Comparison of ENCODE assay signal across 11 mouse cellular contexts in the genomic region with DNA sequence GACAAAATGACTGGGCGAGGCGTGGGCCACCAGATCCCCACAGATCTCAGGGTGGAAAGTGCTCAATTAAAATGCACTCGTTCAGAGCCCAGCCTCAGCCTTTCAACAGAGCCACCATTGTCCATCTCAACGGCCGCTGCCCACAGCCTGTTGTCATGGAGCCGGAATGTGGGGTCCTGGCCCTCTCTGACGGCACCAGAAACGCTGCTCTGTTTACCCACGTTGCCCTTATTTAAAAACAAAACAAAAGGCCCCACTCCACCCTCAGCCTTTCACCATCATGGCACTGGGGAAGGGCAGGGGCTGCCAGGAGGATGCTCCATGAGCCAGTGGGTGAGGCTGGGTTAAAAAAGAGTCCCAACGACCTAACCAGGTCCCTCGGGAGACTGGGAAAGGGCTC. TPM values are rescaled to one million over a fixed set of nuclear protein-coding genes. Genes with fewer than 3 reads are reported as not detected.
DNase-seq lines count a peak whose midpoint lies in the region; ATAC-seq and TF ChIP-seq lines count a peak whose summit lies in the region.
"Had no signal": no experiment of that assay in that cellular context is flagged by ENCODE, and none has a peak within 500 bp of the region (broad histone marks: within the 10 kb centered on the region; RNA-seq: fewer than 3 reads in every experiment).

No protein-coding gene starts in this region.

- no peaks in the 10 kb centered on the region for H3K9me3 ChIP-seq in embryonic facial prominence, embryonic 10.5 days
- H3K9me3 ChIP-seq in hindbrain, embryonic 16.5 days (ENCODE audit: control insufficient read depth, low read length) = no peaks in the 10 kb centered on the region
- H3K9me3 ChIP-seq in midbrain, embryonic 15.5 days = no peaks in the 10 kb centered on the region
- H3K9me3 ChIP-seq: liver, embryonic 15.5 days had no signal

- peak overlapping the region; percentile 68 for H3K27ac ChIP-seq in embryonic facial prominence, embryonic 10.5 days (replicated peaks)
- no peak overlapping the region; the same call in 1 of the 2 replicates for H3K27ac ChIP-seq in hindbrain, embryonic 16.5 days (ENCODE audit: low read depth, low read length)
- peak overlapping the region; percentile 60 for H3K27ac ChIP-seq in midbrain, embryonic 15.5 days
- H3K27ac ChIP-seq: liver, embryonic 15.5 days had no signal

- H3K4me3 ChIP-seq in embryonic facial prominence, embryonic 10.5 days = 0 out of 2 replicates have a peak overlapping the region, but pooled peaks have one; percentile 21
- H3K4me3 ChIP-seq in hindbrain, embryonic 16.5 days (ENCODE audit: low read length) = no peak overlapping the region
- H3K4me3 ChIP-seq in midbrain, embryonic 15.5 days = no peak overlapping the region
- H3K4me3 ChIP-seq: erythroblast, embryonic 14.5 days; liver, embryonic 15.5 days had no signal

- H3K27me3 ChIP-seq in embryonic facial prominence, embryonic 10.5 days (replicated peaks; ENCODE audit: low read depth, poor library complexity, severe bottlenecking) = no peaks in the 10 kb centered on the region
- no peaks in the 10 kb centered on the region for H3K27me3 ChIP-seq in hindbrain, embryonic 16.5 days (replicated peaks; ENCODE audit: control insufficient read depth, insufficient read depth, low read length)
- H3K27me3 ChIP-seq in midbrain, embryonic 15.5 days (replicated peaks) = no peaks in the 10 kb centered on the region
- H3K27me3 ChIP-seq: liver, embryonic 15.5 days had no signal

- H3K9ac ChIP-seq in hindbrain, embryonic 16.5 days (ENCODE audit: low read depth, low read length) = no peak overlapping the region
- no peak overlapping the region for H3K9ac ChIP-seq in midbrain, embryonic 15.5 days
- H3K9ac ChIP-seq: liver, embryonic 15.5 days had no signal

- TF ChIP-seq POLR2A in brain, embryonic 14.5 days (IDR thresholded peaks at IDR 0.05; ENCODE audit: borderline replicate concordance, extremely low read depth, insufficient read depth, insufficient read length, poor library complexity, severe bottlenecking) = no peak

- no peaks in the 10 kb centered on the region for H3K36me3 ChIP-seq in embryonic facial prominence, embryonic 10.5 days (replicated peaks)
- no peaks in the 10 kb centered on the region for H3K36me3 ChIP-seq in hindbrain, embryonic 16.5 days (ENCODE audit: control insufficient read depth, insufficient read depth, low read length)
- H3K36me3 ChIP-seq in midbrain, embryonic 15.5 days (replicated peaks) = no peaks in the 10 kb centered on the region
- H3K36me3 ChIP-seq: liver, embryonic 15.5 days had no signal

- DNase-seq in brain, embryonic 14.5 days (ENCODE audit: low read depth) = peak; percentile 92
- peak; percentile 71 for DNase-seq in embryonic facial prominence, embryonic 10.5 days (ENCODE audit: low spot score)
- no peak for DNase-seq in spleen, adult 12 weeks (ENCODE audit: low spot score)
- DNase-seq in adrenal gland, postnatal 25 days = no peak
- DNase-seq in urinary bladder, adult 18-20 months (ENCODE audit: low spot score in 2 of 2) = no peak
- DNase-seq: kidney, postnatal 14 days; thymus, postnatal 14 days had no signal

- WGBS in embryonic facial prominence, embryonic 10.5 days = 11% methylated on average over 11 of the region's 11 CpGs
- 20% methylated on average over 11 of the region's 11 CpGs for WGBS in hindbrain, embryonic 16.5 days
- 6% methylated on average over 11 of the region's 11 CpGs for WGBS in midbrain, embryonic 15.5 days

- no peak overlapping the region for H3K4me2 ChIP-seq in hindbrain, embryonic 16.5 days (ENCODE audit: low read length)
- no peak overlapping the region for H3K4me2 ChIP-seq in midbrain, embryonic 15.5 days
- H3K4me2 ChIP-seq: liver, embryonic 15.5 days had no signal

- no peak for TF ChIP-seq CTCF in brain, embryonic 14.5 days (IDR thresholded peaks at IDR 0.05; ENCODE audit: borderline replicate concordance, extremely low read depth, insufficient read depth, insufficient read length)

- peaks cover 94% of the 10 kb centered on the region for H3K4me1 ChIP-seq in embryonic facial prominence, embryonic 10.5 days
- no peaks in the 10 kb centered on the region for H3K4me1 ChIP-seq in hindbrain, embryonic 16.5 days (ENCODE audit: control insufficient read depth, insufficient read depth, low read depth, low read length)
- H3K4me1 ChIP-seq in midbrain, embryonic 15.5 days = peaks cover 10% of the 10 kb centered on the region

- ATAC-seq in hindbrain, embryonic 16.5 days = peak; percentile 88
- ATAC-seq in midbrain, embryonic 15.5 days (replicated peaks) = peak; percentile 75

RNA-seq across cellular contexts. Expression of gene Plekha7, which starts 25.4 kb away (rescaled TPM):
- polyA plus RNA-seq in brain, embryonic 14.5 days (2012; rRNA removed) = 11.2 and 13.5 TPM in 2 replicates
- 14.9 and 17.0 TPM in 2 replicates for polyA plus RNA-seq in embryonic facial prominence, embryonic 10.5 days (2016; fragmentation: Nextera tagmentation; extraction: Ambion mirVana)
- 8.5 and 8.8 TPM in 2 replicates for polyA plus RNA-seq in hindbrain, embryonic 16.5 days (2015; fragmentation: Nextera tagmentation; extraction: Ambion mirVana)
- polyA plus RNA-seq in midbrain, embryonic 15.5 days (2015; fragmentation: Nextera tagmentation; extraction: Ambion mirVana) = 11.1 and 12.2 TPM in 2 replicates
- 16.9 and 28.0 TPM in 2 replicates for total RNA-seq in adrenal gland, postnatal 25 days (2021)

RNA-seq across cellular contexts. Expression of gene Rps13, which starts 51.2 kb away (rescaled TPM):
- 805 and 895 TPM in 2 replicates for polyA plus RNA-seq in brain, embryonic 14.5 days (2012; rRNA removed)
- 818 and 844 TPM in 2 replicates for polyA plus RNA-seq in embryonic facial prominence, embryonic 10.5 days (2016; fragmentation: Nextera tagmentation; extraction: Ambion mirVana)
- polyA plus RNA-seq in hindbrain, embryonic 16.5 days (2015; fragmentation: Nextera tagmentation; extraction: Ambion mirVana) = 381 and 423 TPM in 2 replicates
- polyA plus RNA-seq in midbrain, embryonic 15.5 days (2015; fragmentation: Nextera tagmentation; extraction: Ambion mirVana) = 472 and 477 TPM in 2 replicates
- total RNA-seq in adrenal gland, postnatal 25 days (2021) = 351 and 444 TPM in 2 replicates

Comparison
In these comparisons a context has a peak if more than half of its experiments do, and no peak if none do; other contexts are left out.
1. DNase-seq: peak in brain, embryonic 14.5 days (single experiment) and embryonic facial prominence, embryonic 10.5 days (single experiment); none in spleen, adult 12 weeks (single experiment), adrenal gland, postnatal 25 days (single experiment) and urinary bladder, adult 18-20 months (0 of 2).